Mouse (Mus musculus) thymus, adult 2 months (tissue): ENCODE measurements around the gene Cacna1c. TPM values are rescaled to one million over a fixed set of nuclear protein-coding genes. Genes with fewer than 3 reads are reported as not detected.
A peak's percentile ranks its signal among the peaks of the same experiment; 100 is the strongest.

Source experiments
- DNase-seq: peaks from one replicate; pipeline ENCODE4 v3.0.0; 2021
- H3K27ac ChIP-seq: fragments of 200-500 bp; 2 replicates; pipeline ENCODE4 v1.5.1; 2012; ENCODE audit warnings: low read length, control low read depth; ENCODE audit not compliant: control insufficient read depth, insufficient read depth
- H3K27me3 ChIP-seq: fragments of 200-500 bp; 2 replicates; pipeline ENCODE4 v1.6.1; 2012; ENCODE audit warnings: mild to moderate bottlenecking, low read length, moderate library complexity, mixed read lengths; ENCODE audit not compliant: control insufficient read depth, insufficient read depth
- H3K36me3 ChIP-seq: fragments of 200-500 bp; 2 replicates; pipeline ENCODE4 v1.6.1; 2012; ENCODE audit warnings: mild to moderate bottlenecking, low read length, moderate library complexity; ENCODE audit not compliant: control insufficient read depth, insufficient read depth
- H3K4me1 ChIP-seq: fragments of 200-500 bp; replicated peaks from 2 replicates; pipeline ENCODE4 v1.6.1; 2012; ENCODE audit warnings: low read length; ENCODE audit not compliant: control insufficient read depth, insufficient read depth
- H3K4me3 ChIP-seq: fragments of 200-500 bp; 2 replicates; pipeline ENCODE4 v1.5.1; 2012; ENCODE audit warnings: mild to moderate bottlenecking, low read length, control low read depth, moderate library complexity; ENCODE audit not compliant: control insufficient read depth, insufficient read depth
- CTCF ChIP-seq: fragments of 200-500 bp; IDR thresholded peaks from 2 replicates; pipeline ENCODE4 v1.5.1; 2012; ENCODE audit warnings: mild to moderate bottlenecking, control low read depth, low read length, moderate library complexity, borderline replicate concordance; ENCODE audit not compliant: control insufficient read depth, poor library complexity, insufficient read depth; ENCODE audit errors: extremely low read depth
- POLR2A ChIP-seq: fragments of 200-500 bp; IDR thresholded peaks from 2 replicates; pipeline ENCODE4 v1.6.1; 2012; ENCODE audit warnings: mild to moderate bottlenecking, low read length, control low read depth, moderate library complexity; ENCODE audit not compliant: control insufficient read depth, poor library complexity, insufficient read depth; ENCODE audit errors: extremely low read depth
- WGBS: fragments of 180-500 bp; shearing (Covaris S2); methylation state at CpG from one replicate; pipeline ENCODE4 v1.1.7; 2018; 5-methylcytosine and 5-hydroxymethylcytosine counted together
- polyA plus RNA-seq: library from polyadenylated mRNA; depleted of rRNA; stranded (reverse); fragments of >200 nt; gene quantifications from 2 replicates; pipeline ENCODE4 v1.2.3, GENCODE M21; 2012

The Cacna1c gene
- polyA plus RNA-seq, 1 experiment, result 4.8 TPM

DNA sequence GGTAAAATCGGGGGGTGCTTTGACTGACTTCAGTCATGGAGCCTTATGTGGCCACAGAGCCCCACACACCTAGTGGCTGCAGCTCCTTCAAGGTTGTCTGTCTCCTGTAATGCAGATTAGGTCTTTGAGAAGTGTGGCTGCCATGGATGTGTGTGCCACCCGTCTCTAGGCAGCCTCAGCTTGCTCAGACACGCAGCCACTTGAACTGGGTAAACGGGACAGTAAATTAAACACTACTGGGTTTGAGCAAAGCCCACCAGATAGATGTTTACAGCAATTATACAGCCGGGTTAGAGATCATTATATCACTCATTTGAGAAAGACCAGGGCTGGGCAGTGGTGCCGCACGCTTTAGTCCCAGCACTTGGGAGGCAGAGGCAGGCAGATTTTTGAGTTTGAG lies 1.6 kb downstream of the Cacna1c start:
- DNase-seq, result no peak
- 97% methylated on average over 7 of the region's 7 CpGs for WGBS
- no peaks in the 10 kb centered on the region for H3K27me3 ChIP-seq
- peaks cover 3% of the 10 kb centered on the region; the same call in 1 of the 2 replicates for H3K4me1 ChIP-seq
- TF ChIP-seq CTCF, result no peak
- no peak for TF ChIP-seq POLR2A
- peaks cover 12% of the 10 kb centered on the region for H3K36me3 ChIP-seq
- no peak overlapping the region for H3K4me3 ChIP-seq
- H3K27ac ChIP-seq, result no peak overlapping the region

DNA sequence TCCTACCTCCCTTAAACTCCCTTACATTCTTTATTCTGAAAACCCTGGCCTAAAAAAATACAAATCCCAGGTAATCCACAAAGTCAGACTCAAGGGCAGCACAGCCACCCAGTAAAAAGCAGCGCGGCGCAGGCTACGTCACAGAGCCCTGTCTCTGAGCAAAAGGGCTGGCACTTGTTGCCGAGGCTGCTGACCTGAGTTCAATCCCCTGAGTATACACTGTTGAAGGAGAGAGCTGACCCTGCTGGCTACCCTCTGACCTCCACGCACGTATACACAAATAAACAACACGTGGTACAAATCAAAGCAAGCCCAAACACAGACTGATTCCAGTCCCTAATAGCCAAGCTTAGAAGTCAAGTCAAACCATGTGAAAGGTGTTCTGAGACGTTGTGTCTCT lies 2.1 kb downstream of the Cacna1c start:
- H3K27me3 ChIP-seq, result no peaks in the 10 kb centered on the region
- no peak for DNase-seq
- H3K4me1 ChIP-seq, result peaks cover 3% of the 10 kb centered on the region; the same call in 1 of the 2 replicates
- peaks cover 12% of the 10 kb centered on the region for H3K36me3 ChIP-seq
- TF ChIP-seq POLR2A (no peak), CTCF (no peak)
- WGBS, result 97% methylated on average over 9 of the region's 9 CpGs
- H3K27ac ChIP-seq, result no peak overlapping the region
- H3K4me3 ChIP-seq, result no peak overlapping the region

DNA sequence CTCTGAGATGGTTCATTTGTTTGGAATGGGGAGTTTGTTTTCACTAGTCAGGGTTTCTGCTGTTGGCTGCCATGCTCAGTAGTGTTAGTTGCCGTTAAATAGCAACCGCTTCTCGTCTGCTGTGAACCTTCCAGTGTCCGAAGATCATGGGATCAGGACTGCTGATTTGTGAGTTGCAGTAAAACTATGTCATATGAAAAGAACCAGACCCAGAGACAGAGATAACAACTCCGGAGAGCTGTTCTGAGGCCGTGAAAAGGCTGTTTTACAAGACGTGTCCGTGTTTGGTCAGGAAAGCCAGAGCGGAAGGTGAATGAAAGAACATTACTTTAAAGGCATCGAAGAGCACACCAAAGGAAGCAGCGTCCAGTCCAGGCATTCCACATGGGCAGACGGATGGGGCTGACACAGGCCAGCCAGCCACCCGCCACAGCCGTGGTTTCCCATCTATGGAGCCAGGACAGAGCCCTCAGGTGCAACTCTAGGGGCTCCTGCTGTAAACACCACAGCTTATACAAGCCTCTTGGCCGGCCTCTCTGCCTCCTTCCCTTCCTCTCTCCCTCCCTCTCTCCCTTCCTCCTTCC lies 2.6 kb downstream of the Cacna1c start:
- Histone ChIP-seq H3K4me1 (peaks cover 3% of the 10 kb centered on the region; the same call in 1 of the 2 replicates), H3K27ac (no peak overlapping the region), H3K27me3 (no peaks in the 10 kb centered on the region), H3K36me3 (peaks cover 12% of the 10 kb centered on the region), H3K4me3 (no peak overlapping the region)
- TF ChIP-seq POLR2A (no peak), CTCF (no peak)
- 97% methylated on average over 15 of the region's 15 CpGs for WGBS
- DNase-seq, result no peak

DNA sequence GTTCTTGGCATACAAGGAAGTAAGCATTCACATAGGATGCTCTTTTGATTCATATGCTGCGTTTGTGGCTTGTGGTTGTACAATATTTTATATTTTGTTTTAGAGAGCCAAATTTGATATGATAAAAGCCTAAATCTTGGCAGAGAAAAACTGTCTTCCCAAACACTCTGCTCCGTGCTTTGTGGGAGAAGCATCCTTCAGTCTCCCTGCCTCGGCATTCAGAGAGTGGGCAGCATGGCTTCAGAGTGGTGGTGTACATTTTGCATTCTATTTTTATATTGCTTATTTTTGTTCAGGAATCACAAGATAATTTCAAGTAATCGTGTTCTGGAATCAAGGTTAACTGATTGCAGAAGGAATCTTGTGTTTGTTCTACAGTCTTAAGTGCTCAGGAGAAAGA lies 4.7 kb downstream of the Cacna1c start:
- DNase-seq, result no peak
- WGBS, result 93% methylated on average over 4 of the region's 4 CpGs
- H3K4me1 ChIP-seq, result no peaks in the 10 kb centered on the region
- H3K27ac ChIP-seq, result no peak overlapping the region
- no peak for TF ChIP-seq POLR2A
- no peak for TF ChIP-seq CTCF
- H3K36me3 ChIP-seq, result peaks cover 12% of the 10 kb centered on the region
- no peaks in the 10 kb centered on the region for H3K27me3 ChIP-seq
- H3K4me3 ChIP-seq, result no peak overlapping the region

DNA sequence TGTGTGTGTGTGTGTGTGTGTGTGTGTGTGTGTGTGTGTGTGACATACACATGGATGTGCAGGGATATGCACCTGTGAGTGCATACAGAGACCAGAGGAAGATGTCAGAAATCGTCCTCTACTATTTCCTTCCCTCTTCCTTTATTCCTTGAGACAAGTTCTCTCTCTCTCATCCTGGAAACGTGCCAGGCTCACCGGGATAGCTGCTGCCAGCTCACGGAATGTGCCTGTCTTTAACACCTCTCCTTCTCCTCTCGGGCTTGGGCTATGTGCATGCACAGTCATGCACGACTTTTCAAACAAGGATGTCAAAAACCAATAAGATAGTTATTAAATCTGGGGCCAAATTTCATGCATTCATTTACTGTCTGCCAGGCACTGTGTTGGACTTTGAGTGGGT lies 8.6 kb downstream of the Cacna1c start:
- Histone ChIP-seq H3K27ac (no peak overlapping the region), H3K36me3 (peaks cover 12% of the 10 kb centered on the region), H3K27me3 (no peaks in the 10 kb centered on the region), H3K4me3 (no peak overlapping the region), H3K4me1 (no peaks in the 10 kb centered on the region)
- 92% methylated on average over 6 of the region's 6 CpGs for WGBS
- no peak for TF ChIP-seq POLR2A
- TF ChIP-seq CTCF, result no peak
- no peak for DNase-seq

DNA sequence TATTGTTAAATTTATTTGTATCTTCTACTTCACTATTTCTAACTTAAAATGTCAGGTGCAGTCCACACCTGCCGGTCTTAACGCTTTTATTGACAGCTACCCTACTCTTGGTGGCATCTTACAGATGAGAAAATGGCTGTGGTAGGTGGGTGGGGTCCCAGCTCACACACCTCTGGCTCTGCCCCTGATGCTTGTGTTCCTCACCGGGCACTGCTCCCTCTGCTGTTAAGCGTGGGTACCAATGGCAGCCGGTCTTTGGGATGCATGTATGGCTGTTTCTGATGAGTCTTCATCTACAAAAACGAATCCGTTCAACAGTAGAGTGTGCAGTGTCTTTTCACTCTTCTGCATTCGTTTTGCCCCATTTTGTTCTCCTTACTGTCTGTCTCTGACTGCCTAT lies 9.6 kb downstream of the Cacna1c start:
- TF ChIP-seq CTCF (no peak), POLR2A (no peak)
- Histone ChIP-seq H3K27me3 (no peaks in the 10 kb centered on the region), H3K36me3 (0 out of 2 replicates have a peak, but pooled peaks cover 8% of the 10 kb centered on the region), H3K27ac (no peak overlapping the region), H3K4me3 (no peak overlapping the region), H3K4me1 (no peaks in the 10 kb centered on the region)
- WGBS, result 89% methylated on average over 8 of the region's 8 CpGs
- DNase-seq, result peak; percentile 11

DNA sequence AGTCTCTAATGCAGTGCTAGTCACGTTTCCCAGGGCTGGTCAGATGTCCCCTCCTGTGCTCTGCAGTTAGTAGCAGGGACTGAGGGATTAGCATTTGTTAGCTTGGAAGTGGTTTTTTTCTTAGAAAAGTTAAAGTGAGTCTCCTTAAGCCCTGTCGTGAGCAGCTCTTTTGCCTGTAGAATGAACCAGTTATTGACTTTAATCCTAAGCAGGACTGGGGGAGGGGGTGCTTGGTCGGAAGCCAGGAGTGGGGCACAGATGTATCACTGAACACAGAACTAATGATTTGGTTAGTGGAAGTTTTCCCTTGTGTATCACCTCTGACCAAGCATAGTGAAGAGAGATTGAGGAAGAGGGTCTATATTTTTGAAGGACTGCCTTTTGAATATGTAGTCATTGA lies 12.4 kb downstream of the Cacna1c start:
- Histone ChIP-seq H3K27ac (no peak overlapping the region), H3K4me1 (no peaks in the 10 kb centered on the region), H3K27me3 (no peaks in the 10 kb centered on the region), H3K36me3 (0 out of 2 replicates have a peak, but pooled peaks cover 3% of the 10 kb centered on the region), H3K4me3 (no peak overlapping the region)
- 94% methylated on average over 3 of the region's 3 CpGs for WGBS
- no peak for DNase-seq
- TF ChIP-seq POLR2A (no peak), CTCF (no peak)
